Mouse (Mus musculus): ENCODE results near the gene Ezr. TPM values are rescaled to one million over a fixed set of nuclear protein-coding genes. Genes with fewer than 3 reads are reported as not detected.

Ezr gene
- polyA plus RNA-seq, 1 experiment from 2014 or later: 65.7 TPM

- Histone ChIP-seq H3K4me1 (replicated peaks) (peaks cover 6% of the 10 kb centered on the region; the same call in 1 of the 2 replicates), H3K27ac (replicated peaks) (no peak overlapping the region), H3K27me3 (no peaks in the 10 kb centered on the region), H3K4me3 (no peak overlapping the region), H3K4me2 (no peak overlapping the region), H3K36me3 (no peaks in the 10 kb centered on the region), H3K9ac (no peak overlapping the region), H3K9me3 (no peaks in the 10 kb centered on the region)
- no peak for ATAC-seq (ENCODE audit: low FRiP score, low read depth)
- 64% methylated on average over 7 of the region's 7 CpGs for WGBS
Measured at GRCm38 (mm10) chr17:6764227-6764593, 18.4 kb downstream of the Ezr start.

DNA sequence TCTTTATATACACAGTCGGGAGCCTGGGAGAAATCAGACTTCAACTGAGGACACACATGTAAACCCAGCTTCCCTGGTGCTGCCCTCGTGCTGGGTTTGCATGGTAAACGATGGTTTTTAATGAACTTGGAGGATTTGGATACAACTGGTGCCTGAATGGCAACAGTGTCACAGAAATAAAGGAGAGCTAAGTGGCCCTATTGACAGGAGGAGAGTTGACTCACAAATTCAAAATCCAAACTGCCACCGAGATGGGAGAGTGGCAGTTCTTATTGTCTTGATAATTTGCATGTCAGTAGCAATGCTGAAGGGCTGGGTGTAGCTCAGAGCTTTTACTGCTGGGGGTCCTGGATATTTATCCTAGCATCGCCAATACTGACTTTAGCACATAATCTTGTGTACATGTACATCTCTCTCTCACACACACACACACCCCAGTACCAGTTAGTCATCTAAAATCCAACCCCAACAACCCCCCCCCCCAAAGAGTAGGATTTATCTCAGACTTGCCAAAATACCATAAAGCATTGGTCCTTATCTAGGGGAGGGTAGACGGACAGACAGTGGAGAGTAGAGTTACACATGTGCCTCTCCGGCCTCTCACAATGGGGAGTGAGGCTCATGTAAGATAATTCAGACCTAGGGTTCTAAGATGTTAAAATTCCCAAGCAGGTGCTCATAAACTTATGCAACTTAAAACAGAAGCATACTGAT lies 18.9 kb downstream of the Ezr start:
- no peak for ATAC-seq (ENCODE audit: low FRiP score, low read depth)
- 25% methylated on average over 7 of the region's 7 CpGs for WGBS

DNA sequence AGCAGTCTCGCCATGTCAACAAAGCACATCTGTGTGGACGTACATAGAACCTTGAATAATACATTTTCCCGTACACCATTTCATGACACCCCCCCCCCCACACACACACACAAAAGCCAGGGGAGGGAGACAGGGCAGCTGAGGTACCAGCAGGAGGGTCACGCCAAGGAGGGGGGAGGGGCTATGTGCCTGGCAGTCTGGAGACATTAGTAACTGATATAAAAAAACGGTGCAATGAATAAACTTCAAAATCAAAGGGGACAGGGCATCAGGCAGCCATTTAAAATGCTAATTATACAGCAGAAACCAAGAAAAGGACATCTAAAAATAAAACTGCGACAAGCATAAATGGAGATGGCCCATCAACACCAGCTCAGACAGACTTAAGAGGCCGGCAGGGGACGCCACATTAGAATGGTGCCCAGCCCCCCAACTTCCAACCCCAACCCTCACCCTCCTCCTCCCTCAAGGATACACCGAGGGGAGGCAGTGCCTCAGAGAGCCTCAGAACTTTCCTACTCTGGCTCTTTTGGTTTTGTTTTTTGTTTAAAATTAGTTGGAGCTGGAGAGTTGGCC lies 22.8 kb downstream of the Ezr start:
- H3K9me3 ChIP-seq: no peaks in the 10 kb centered on the region
- H3K4me3 ChIP-seq: no peak overlapping the region
- no peak overlapping the region for H3K4me2 ChIP-seq
- H3K9ac ChIP-seq: no peak overlapping the region
- peaks cover 6% of the 10 kb centered on the region; the same call in 1 of the 2 replicates for H3K4me1 ChIP-seq (replicated peaks)
- WGBS: 32% methylated on average over 9 of the region's 9 CpGs
- H3K27ac ChIP-seq (replicated peaks): no peak overlapping the region
- ATAC-seq (ENCODE audit: low FRiP score, low read depth): no peak
- H3K27me3 ChIP-seq: no peaks in the 10 kb centered on the region
- no peaks in the 10 kb centered on the region for H3K36me3 ChIP-seq

More for the DNA sequence above, 18.9 kb downstream of the Ezr start:
- Histone ChIP-seq H3K4me2 (no peak overlapping the region), H3K27me3 (no peaks in the 10 kb centered on the region), H3K27ac (replicated peaks) (no peak overlapping the region), H3K36me3 (no peaks in the 10 kb centered on the region), H3K4me1 (replicated peaks) (peaks cover 6% of the 10 kb centered on the region; the same call in 1 of the 2 replicates), H3K4me3 (no peak overlapping the region), H3K9me3 (no peaks in the 10 kb centered on the region), H3K9ac (no peak overlapping the region)

- Histone ChIP-seq H3K9ac (no peak overlapping the region), H3K27me3 (no peaks in the 10 kb centered on the region), H3K4me3 (no peak overlapping the region), H3K9me3 (no peaks in the 10 kb centered on the region), H3K4me2 (no peak overlapping the region), H3K36me3 (no peaks in the 10 kb centered on the region), H3K4me1 (replicated peaks) (peaks cover 6% of the 10 kb centered on the region; the same call in 1 of the 2 replicates), H3K27ac (replicated peaks) (no peak overlapping the region)
- WGBS: 83% methylated on average over 8 of the region's 8 CpGs
- no peak for ATAC-seq (ENCODE audit: low FRiP score, low read depth)
Measured at GRCm38 (mm10) chr17:6758845-6759244, 23.7 kb downstream of the Ezr start.

GRCm38 (mm10) chr17:6757902-6758301 lies 24.7 kb downstream of the Ezr start:
- no peak for ATAC-seq (ENCODE audit: low FRiP score, low read depth)
- H3K4me2 ChIP-seq: no peak overlapping the region
- H3K4me3 ChIP-seq: no peak overlapping the region
- no peak overlapping the region for H3K9ac ChIP-seq
- H3K27ac ChIP-seq (replicated peaks): no peak overlapping the region
- no peaks in the 10 kb centered on the region for H3K36me3 ChIP-seq
- H3K4me1 ChIP-seq (replicated peaks): peaks cover 6% of the 10 kb centered on the region; the same call in 1 of the 2 replicates
- no peaks in the 10 kb centered on the region for H3K27me3 ChIP-seq
- 97% methylated on average over 16 of the region's 16 CpGs for whole genome bisulfite sequencing
- no peaks in the 10 kb centered on the region for H3K9me3 ChIP-seq

DNA sequence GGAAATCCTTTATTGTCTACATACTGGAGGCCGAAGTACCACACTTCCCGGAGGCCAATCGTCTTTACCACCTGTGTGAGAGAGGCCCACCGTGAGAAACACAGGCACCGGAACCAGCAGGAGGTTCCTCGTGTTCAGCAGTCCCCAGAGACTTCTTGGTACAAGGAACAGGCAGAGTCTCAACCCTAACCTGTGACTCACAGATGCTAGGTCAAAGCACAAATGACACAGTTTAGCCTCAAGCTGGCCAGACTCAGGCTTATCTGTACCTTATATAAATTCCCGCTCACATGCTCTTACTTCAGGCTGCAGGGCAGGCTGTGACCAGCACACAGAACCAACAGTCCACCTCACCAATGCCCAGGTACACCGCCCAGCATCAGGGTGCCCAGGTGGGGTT lies 26.7 kb downstream of the Ezr start:
- no peak overlapping the region for H3K4me3 ChIP-seq
- no peak overlapping the region for H3K9ac ChIP-seq
- peaks cover 6% of the 10 kb centered on the region; the same call in 1 of the 2 replicates for H3K4me1 ChIP-seq (replicated peaks)
- H3K27me3 ChIP-seq: no peaks in the 10 kb centered on the region
- H3K9me3 ChIP-seq: no peaks in the 10 kb centered on the region
- no peak overlapping the region for H3K27ac ChIP-seq (replicated peaks)
- no peaks in the 10 kb centered on the region for H3K36me3 ChIP-seq
- H3K4me2 ChIP-seq: no peak overlapping the region
- 88% methylated on average over 8 of the region's 8 CpGs for WGBS
- no peak for ATAC-seq (ENCODE audit: low FRiP score, low read depth)

GRCm38 (mm10) chr17:6755176-6755575 lies 27.4 kb downstream of the Ezr start:
- Histone ChIP-seq H3K4me3 (no peak overlapping the region), H3K27me3 (no peaks in the 10 kb centered on the region), H3K4me1 (replicated peaks) (peaks cover 6% of the 10 kb centered on the region; the same call in 1 of the 2 replicates), H3K9me3 (no peaks in the 10 kb centered on the region), H3K9ac (no peak overlapping the region), H3K27ac (replicated peaks) (no peak overlapping the region), H3K36me3 (no peaks in the 10 kb centered on the region), H3K4me2 (no peak overlapping the region)
- no peak for ATAC-seq (ENCODE audit: low FRiP score, low read depth)
- 91% methylated on average over 9 of the region's 9 CpGs for WGBS

DNA sequence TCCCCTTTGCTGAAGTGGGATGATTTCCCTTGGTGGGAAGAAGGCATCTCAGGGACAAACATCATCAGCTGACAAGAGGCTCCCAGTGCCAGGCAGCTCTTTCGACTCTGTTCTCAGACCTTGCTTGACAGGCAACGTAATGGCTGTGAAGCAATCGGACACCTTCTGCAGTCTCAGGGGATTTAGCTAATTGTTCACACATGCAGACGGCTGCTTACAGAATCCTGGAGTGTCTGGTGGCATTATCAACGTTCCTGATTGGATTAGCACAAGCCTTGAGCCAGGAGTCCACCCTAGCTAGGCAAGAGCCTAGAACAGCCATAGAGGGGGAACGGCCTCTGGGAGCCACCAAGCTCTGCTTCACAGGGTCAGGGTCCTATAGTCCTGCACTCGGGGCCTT lies 30.2 kb downstream of the Ezr start:
- no peak overlapping the region for H3K9ac ChIP-seq
- H3K9me3 ChIP-seq: no peaks in the 10 kb centered on the region
- no peaks in the 10 kb centered on the region for H3K27me3 ChIP-seq
- WGBS: 49% methylated on average over 7 of the region's 7 CpGs
- no peak overlapping the region for H3K27ac ChIP-seq (replicated peaks)
- H3K4me2 ChIP-seq: no peak overlapping the region
- no peak for ATAC-seq (ENCODE audit: low FRiP score, low read depth)
- H3K4me1 ChIP-seq (replicated peaks): peaks cover 7% of the 10 kb centered on the region
- no peak overlapping the region for H3K4me3 ChIP-seq
- H3K36me3 ChIP-seq: no peaks in the 10 kb centered on the region

GRCm38 (mm10) chr17:6751221-6751859 lies 31.2 kb downstream of the Ezr start:
- Histone ChIP-seq H3K27ac (replicated peaks) (no peak overlapping the region), H3K27me3 (no peaks in the 10 kb centered on the region), H3K4me2 (no peak overlapping the region), H3K9ac (no peak overlapping the region), H3K9me3 (no peaks in the 10 kb centered on the region), H3K4me1 (replicated peaks) (peaks cover 18% of the 10 kb centered on the region), H3K36me3 (no peaks in the 10 kb centered on the region), H3K4me3 (no peak overlapping the region)
- ATAC-seq (ENCODE audit: low FRiP score, low read depth): no peak
- WGBS: 81% methylated on average over 11 of the region's 11 CpGs

DNA sequence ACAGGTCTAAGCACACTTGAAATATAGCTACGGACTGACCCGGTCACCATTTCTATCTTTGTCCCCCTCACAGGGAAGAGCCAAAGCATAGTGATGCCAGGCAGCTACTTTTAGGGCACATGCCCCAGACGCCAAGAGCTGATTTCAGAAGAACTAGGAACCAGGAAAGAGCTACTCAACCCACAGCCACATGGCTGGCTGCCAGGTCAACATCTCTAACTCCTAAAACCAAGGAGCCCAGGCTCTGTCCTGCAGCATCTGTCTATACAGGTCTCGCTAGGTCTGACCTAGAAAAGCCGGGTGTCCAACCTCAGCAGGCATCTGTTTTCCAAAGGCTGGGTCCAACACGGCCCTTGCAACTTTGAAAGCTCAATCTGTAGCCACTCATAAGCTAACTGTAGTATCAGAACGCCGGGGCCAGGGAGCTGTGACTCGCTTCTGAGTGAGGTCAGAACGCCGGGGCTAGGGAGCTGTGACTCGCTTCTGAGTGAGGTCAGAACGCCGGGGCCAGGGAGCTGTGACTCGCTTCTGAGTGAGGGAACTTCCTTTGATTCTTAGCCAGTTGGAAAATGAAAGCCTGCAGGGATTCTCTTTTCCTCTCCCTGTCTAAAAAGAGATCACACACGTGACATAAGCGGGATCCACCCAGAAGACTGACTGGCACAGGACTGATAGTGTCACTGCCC lies 33.7 kb downstream of the Ezr start:
- no peak for ATAC-seq (ENCODE audit: low FRiP score, low read depth)
- Histone ChIP-seq H3K4me1 (replicated peaks) (peaks cover 32% of the 10 kb centered on the region), H3K4me3 (no peak overlapping the region), H3K36me3 (no peaks in the 10 kb centered on the region), H3K9ac (no peak overlapping the region), H3K27me3 (no peaks in the 10 kb centered on the region), H3K27ac (replicated peaks) (no peak overlapping the region), H3K4me2 (no peak overlapping the region), H3K9me3 (no peaks in the 10 kb centered on the region)
- 89% methylated on average over 17 of the region's 17 CpGs for WGBS

DNA sequence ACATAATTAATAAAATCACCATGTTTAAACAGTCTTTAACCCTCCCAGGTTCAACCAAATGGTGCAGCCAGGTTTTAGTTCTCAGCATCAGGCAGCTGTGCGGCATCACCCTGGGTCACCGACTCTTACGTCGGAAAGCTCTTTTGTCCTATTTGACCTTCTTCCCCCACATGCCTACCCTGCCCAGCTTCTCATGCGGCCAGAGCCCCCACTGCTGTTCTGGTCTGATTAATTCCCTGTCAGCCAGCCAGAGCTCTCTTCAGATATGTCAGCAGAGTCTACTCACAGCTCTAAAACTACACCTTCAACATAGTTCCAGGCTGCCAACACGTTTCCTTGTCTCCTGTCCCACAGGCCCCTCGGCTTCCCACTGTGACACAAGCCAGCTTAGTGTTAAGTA lies 35.1 kb downstream of the Ezr start:
- 25% methylated on average over 7 of the region's 7 CpGs for WGBS
- Histone ChIP-seq H3K36me3 (no peaks in the 10 kb centered on the region), H3K4me3 (no peak overlapping the region), H3K27me3 (no peaks in the 10 kb centered on the region), H3K4me1 (replicated peaks) (peaks cover 43% of the 10 kb centered on the region), H3K4me2 (no peak overlapping the region), H3K9ac (no peak overlapping the region), H3K9me3 (no peaks in the 10 kb centered on the region), H3K27ac (replicated peaks) (no peak overlapping the region)
- no peak for ATAC-seq (ENCODE audit: low FRiP score, low read depth)

All from hindbrain, embryonic 15.5 days (tissue).